Mouse (Mus musculus) MEL (cell line): Measurements from ENCODE around the gene Zmynd10. TPM values are rescaled to one million over a fixed set of nuclear protein-coding genes. Genes with fewer than 3 reads are reported as not detected.

Experiments used
- DNase-seq: peaks from one replicate; pipeline ENCODE4 v3.0.0; 2011; ENCODE audit warnings: low read depth, low spot score
- H3K27ac ChIP-seq: 2 replicates; pipeline ENCODE4 v1.5.1; 2012; ENCODE audit warnings: low read depth, mild to moderate bottlenecking, control low read depth, low read length, moderate library complexity; ENCODE audit not compliant: control insufficient read depth
- H3K27me3 ChIP-seq, 2 experiments: fragments of 150-350 bp in 1 of 2; sonication (generic) in 1 of 2; 2 replicates each; pipeline ENCODE4 v1.6.1; 2012; ENCODE audit warnings: low read length in 2 of 2, mild to moderate bottlenecking in 2 of 2, improper control_type of control experiment in 1 of 2, moderate library complexity in 1 of 2; ENCODE audit not compliant: insufficient read depth in 2 of 2, control insufficient read depth in 1 of 2
- H3K36me3 ChIP-seq, 2 experiments: 2 replicates each; pipeline ENCODE4 v1.6.1; 2012 to 2014; ENCODE audit warnings: low read length in 2 of 2, improper control_type of control experiment in 1 of 2, inconsistent platforms in 1 of 2, mild to moderate bottlenecking in 1 of 2; ENCODE audit not compliant: insufficient read depth in 2 of 2, control insufficient read depth in 1 of 2
- H3K4me1 ChIP-seq, 2 experiments: fragments of 150-350 bp in 1 of 2; sonication (generic) in 1 of 2; 2 replicates each; pipeline ENCODE4 v1.6.1; 2012; ENCODE audit warnings: low read length in 2 of 2, improper control_type of control experiment in 1 of 2, mild to moderate bottlenecking in 1 of 2; ENCODE audit not compliant: insufficient read depth in 2 of 2, control insufficient read depth in 1 of 2
- H3K4me3 ChIP-seq, 2 experiments: fragments of 150-350 bp in 1 of 2; sonication (generic) in 1 of 2; 2 replicates each; pipeline ENCODE4 v1.5.1; 2012; ENCODE audit warnings: low read depth in 2 of 2, low read length in 2 of 2, mild to moderate bottlenecking in 2 of 2, moderate library complexity in 2 of 2, control low read depth in 1 of 2, improper control_type of control experiment in 1 of 2; ENCODE audit not compliant: control insufficient read depth in 1 of 2, insufficient read depth in 1 of 2
- H3K79me2 ChIP-seq: 2 replicates; pipeline ENCODE4 v1.6.1; 2012; ENCODE audit warnings: mild to moderate bottlenecking, low read length, moderate library complexity; ENCODE audit not compliant: control insufficient read depth, poor library complexity, insufficient read depth
- H3K9ac ChIP-seq: 2 replicates; pipeline ENCODE4 v1.6.1; 2012; ENCODE audit warnings: low read depth, mild to moderate bottlenecking, control low read depth, low read length, moderate library complexity; ENCODE audit not compliant: control insufficient read depth, poor library complexity, severe bottlenecking
- H3K9me3 ChIP-seq: fragments of 150-350 bp; sonication (generic); replicated peaks from 2 replicates; pipeline ENCODE4 v1.6.1; 2012; ENCODE audit warnings: mild to moderate bottlenecking, low read length, improper control_type of control experiment, moderate library complexity; ENCODE audit not compliant: insufficient read depth
- BHLHE40 ChIP-seq: IDR thresholded peaks from 2 replicates; pipeline ENCODE4 v1.6.1; 2012; ENCODE audit warnings: low read depth, mild to moderate bottlenecking, inconsistent platforms, low read length, improper control_type of control experiment, borderline replicate concordance
- CHD2 ChIP-seq: IDR thresholded peaks from 2 replicates; pipeline ENCODE4 v1.6.1; 2011; ENCODE audit warnings: low read length, improper control_type of control experiment
- CTCF ChIP-seq, 3 experiments: IDR thresholded peaks in 2 of 3; conservative IDR thresholded peaks in 1 of 3; 2 replicates each; pipeline ENCODE4 v1.5.1; 2011 to 2012; ENCODE audit warnings: low read length in 3 of 3, low read depth in 2 of 3, mild to moderate bottlenecking in 2 of 3, improper control_type of control experiment in 1 of 3, inconsistent platforms in 1 of 3, mixed read lengths in 1 of 3, moderate library complexity in 1 of 3; ENCODE audit not compliant: control insufficient read depth in 1 of 3, insufficient read depth in 1 of 3, poor library complexity in 1 of 3, severe bottlenecking in 1 of 3
- E2F4 ChIP-seq: IDR thresholded peaks from 2 replicates; pipeline ENCODE4 v1.6.1; 2011; ENCODE audit warnings: low read depth, low read length, improper control_type of control experiment, borderline replicate concordance
- ELF1 ChIP-seq: IDR thresholded peaks from 2 replicates; pipeline ENCODE4 v1.6.1; 2014; ENCODE audit warnings: low read depth, mild to moderate bottlenecking, inconsistent platforms, low read length, improper control_type of control experiment, moderate library complexity
- ETS1 ChIP-seq: IDR thresholded peaks from 2 replicates; pipeline ENCODE4 v1.6.1; 2012; ENCODE audit warnings: low read depth, mild to moderate bottlenecking, inconsistent platforms, low read length, improper control_type of control experiment, moderate library complexity
- HCFC1 ChIP-seq: IDR thresholded peaks from 2 replicates; pipeline ENCODE4 v1.6.1; 2012; ENCODE audit warnings: low read depth, mild to moderate bottlenecking, inconsistent platforms, low read length, improper control_type of control experiment, moderate library complexity
- JUND ChIP-seq: IDR thresholded peaks from 2 replicates; pipeline ENCODE4 v1.6.1; 2011; ENCODE audit warnings: low read depth, mild to moderate bottlenecking, improper control_type of control experiment, low read length
- KAT2A ChIP-seq: conservative IDR thresholded peaks from 2 replicates; pipeline ENCODE4 v1.6.1; 2012; ENCODE audit warnings: low read depth, low read length, improper control_type of control experiment, inconsistent platforms
- MAZ ChIP-seq: IDR thresholded peaks from 2 replicates; pipeline ENCODE4 v1.6.1; 2012; ENCODE audit warnings: low read depth, mild to moderate bottlenecking, inconsistent platforms, low read length, improper control_type of control experiment
- MYB ChIP-seq: IDR thresholded peaks from 2 replicates; pipeline ENCODE4 v1.6.1; 2011; ENCODE audit warnings: mild to moderate bottlenecking, low read depth, low read length, improper control_type of control experiment
- NRF1 ChIP-seq: IDR thresholded peaks from 2 replicates; pipeline ENCODE4 v1.6.1; 2014; ENCODE audit warnings: low read depth, mild to moderate bottlenecking, inconsistent platforms, low read length, improper control_type of control experiment, moderate library complexity; ENCODE audit not compliant: poor library complexity, insufficient read depth, severe bottlenecking
- POLR2AphosphoS2 ChIP-seq: IDR thresholded peaks from 2 replicates; pipeline ENCODE4 v1.6.1; 2011; ENCODE audit warnings: low read length, improper control_type of control experiment
- RAD21 ChIP-seq: IDR thresholded peaks from 2 replicates; pipeline ENCODE4 v1.6.1; 2011; ENCODE audit warnings: mild to moderate bottlenecking, low read depth, low read length, improper control_type of control experiment
- RCOR1 ChIP-seq: IDR thresholded peaks from 2 replicates; pipeline ENCODE4 v1.6.1; 2012; ENCODE audit warnings: low read depth, mild to moderate bottlenecking, inconsistent platforms, low read length, improper control_type of control experiment
- SIN3A ChIP-seq: IDR thresholded peaks from 2 replicates; pipeline ENCODE4 v1.6.1; 2012; ENCODE audit warnings: low read length, improper control_type of control experiment, inconsistent platforms
- SMC3 ChIP-seq: IDR thresholded peaks from 2 replicates; pipeline ENCODE4 v1.6.1; 2011; ENCODE audit warnings: low read depth, low read length, improper control_type of control experiment
- TAL1 ChIP-seq: IDR thresholded peaks from 2 replicates; pipeline ENCODE4 v1.6.1; 2012; ENCODE audit warnings: mild to moderate bottlenecking, inconsistent platforms, low read length, moderate library complexity, mixed read lengths
- TBP ChIP-seq: IDR thresholded peaks from 2 replicates; pipeline ENCODE4 v1.8.0; 2011; ENCODE audit warnings: low read depth, low read length, improper control_type of control experiment
- USF1 ChIP-seq: IDR thresholded peaks from 2 replicates; pipeline ENCODE4 v1.6.1; 2014; ENCODE audit warnings: low read depth, mild to moderate bottlenecking, inconsistent platforms, low read length, improper control_type of control experiment, moderate library complexity
- USF2 ChIP-seq, 2 experiments: IDR thresholded peaks; 2 replicates each; pipeline ENCODE4 v1.6.1; 2011 to 2012; ENCODE audit warnings: improper control_type of control experiment in 2 of 2, low read length in 2 of 2, borderline replicate concordance in 1 of 2, inconsistent platforms in 1 of 2, low read depth in 1 of 2, mild to moderate bottlenecking in 1 of 2; ENCODE audit not compliant: insufficient read depth in 1 of 2
- ZC3H11A ChIP-seq: IDR thresholded peaks from 2 replicates; pipeline ENCODE4 v1.6.1; 2012; ENCODE audit warnings: low read depth, mild to moderate bottlenecking, inconsistent platforms, low read length, improper control_type of control experiment
- polyA plus RNA-seq, 2 experiments: library from polyadenylated mRNA; stranded (reverse) in 1 of 2; unstranded in 1 of 2; fragments of >175 nt in 1 of 2; fragments of >200 nt in 1 of 2; gene quantifications; 2 replicates each; pipeline versions ENCODE4 v1.2.1 to v1.2.4; 2012; ENCODE audit warnings: low replicate concordance in 2 of 2, low read depth in 1 of 2; ENCODE audit not compliant: insufficient read length in 2 of 2, insufficient read depth in 1 of 2, missing spikeins in 1 of 2
- total RNA-seq: library from RNA; depleted of rRNA; stranded (reverse); fragments of 300-350 nt; gene quantifications from 2 replicates; pipeline ENCODE4 v1.2.3, GENCODE M21; 2012

Gene Zmynd10
- total and polyA plus RNA-seq, 3 experiments: 0.31 to 0.85 TPM; not detected in 1

- H3K27ac ChIP-seq: no peak overlapping the region
- H3K4me1 ChIP-seq: peaks cover 0 to 8% of the 10 kb centered on the region in 2 experiments; a peak in 1 of 4 replicates
- peaks cover 4% of the 10 kb centered on the region; the same call in 1 of the 2 replicates for H3K79me2 ChIP-seq
- H3K36me3 ChIP-seq: peaks cover 0 to 2% of the 10 kb centered on the region in 2 experiments; a peak in 1 of 4 replicates
- H3K4me3 ChIP-seq: no peak overlapping the region
- H3K27me3 ChIP-seq: no peaks in the 10 kb centered on the region
- H3K9me3 ChIP-seq: no peaks in the 10 kb centered on the region
- DNase-seq: no peak
- no peak overlapping the region for H3K9ac ChIP-seq
- TF ChIP-seq MAZ (no peak), USF1 (no peak), MYB (no peak), RCOR1 (no peak), SIN3A (no peak), CHD2 (no peak), POLR2AphosphoS2 (no peak), TBP (no peak), NRF1 (no peak), E2F4 (no peak), USF2 (IDR thresholded peaks at IDR 0.05; ENCODE audit: borderline replicate concordance in 1 of 2, insufficient read depth in 1 of 2, low read depth in 1 of 2, low read length in 2 of 2) (no peak), CTCF (IDR thresholded peaks at IDR 0.05 in 2 of 3, conservative IDR thresholded peaks at IDR 0.05 in 1 of 3; ENCODE audit: control insufficient read depth in 1 of 3, insufficient read depth in 1 of 3, low read depth in 2 of 3, low read length in 3 of 3, poor library complexity in 1 of 3, severe bottlenecking in 1 of 3) (no peak), JUND (no peak), KAT2A (no peak), ELF1 (no peak)
Measured at GRCm38 (mm10) chr9:107545199-107545598, 1.9 kb upstream of the Zmynd10 start.

GRCm38 (mm10) chr9:107545602-107546001 is 1.5 kb upstream of the Zmynd10 start:
- Histone ChIP-seq H3K9ac (no peak overlapping the region), H3K36me3 (peaks cover 0 to 2% of the 10 kb centered on the region in 2 experiments; a peak in 1 of 4 replicates), H3K27me3 (no peaks in the 10 kb centered on the region), H3K9me3 (no peaks in the 10 kb centered on the region), H3K4me1 (peaks cover 0 to 8% of the 10 kb centered on the region in 2 experiments; a peak in 1 of 4 replicates), H3K79me2 (peaks cover 4% of the 10 kb centered on the region; the same call in 1 of the 2 replicates)
- TF ChIP-seq SMC3 (peak; percentile 56), RAD21 (peak; percentile 42), ELF1 (no peak), TAL1 (no peak), ZC3H11A (0 out of 2 replicates have a peak, but pooled peaks have one; percentile 5), SIN3A (peak; percentile 28; the same call in 1 of the 2 replicates), POLR2AphosphoS2 (no peak), HCFC1 (0 out of 2 replicates have a peak, but pooled peaks have one; percentile 21), BHLHE40 (no peak), ETS1 (no peak), CTCF (IDR thresholded peaks at IDR 0.05 in 2 of 3, conservative IDR thresholded peaks at IDR 0.05 in 1 of 3; ENCODE audit: control insufficient read depth in 1 of 3, insufficient read depth in 1 of 3, low read depth in 2 of 3, low read length in 3 of 3, poor library complexity in 1 of 3, severe bottlenecking in 1 of 3) (peak; percentile 85 to 97 (median 93))
- TF ChIP-seq, all 39 proteins: peak for 6
- no peak overlapping the region for H3K4me3 ChIP-seq
- DNase-seq: peak; percentile 80
- H3K27ac ChIP-seq: no peak overlapping the region
